Mouse (Mus musculus): ENCODE data around the gene Rps6kb1. TPM values are rescaled to one million over a fixed set of nuclear protein-coding genes. Genes with fewer than 3 reads are reported as not detected.
A peak's percentile ranks its signal among the peaks of the same experiment; 100 is the strongest.

The Rps6kb1 gene
- polyA plus RNA-seq, 1 experiment from 2014 or later, result 89.6 TPM

- DNase-seq (ENCODE audit: low spot score), result no peak
Measured at GRCm38 (mm10) chr11:86472771-86473171, 71.8 kb downstream of the Rps6kb1 start.

- DNase-seq (ENCODE audit: low spot score), result no peak
Measured at GRCm38 (mm10) chr11:86471785-86472184, 72.8 kb downstream of the Rps6kb1 start.

DNA sequence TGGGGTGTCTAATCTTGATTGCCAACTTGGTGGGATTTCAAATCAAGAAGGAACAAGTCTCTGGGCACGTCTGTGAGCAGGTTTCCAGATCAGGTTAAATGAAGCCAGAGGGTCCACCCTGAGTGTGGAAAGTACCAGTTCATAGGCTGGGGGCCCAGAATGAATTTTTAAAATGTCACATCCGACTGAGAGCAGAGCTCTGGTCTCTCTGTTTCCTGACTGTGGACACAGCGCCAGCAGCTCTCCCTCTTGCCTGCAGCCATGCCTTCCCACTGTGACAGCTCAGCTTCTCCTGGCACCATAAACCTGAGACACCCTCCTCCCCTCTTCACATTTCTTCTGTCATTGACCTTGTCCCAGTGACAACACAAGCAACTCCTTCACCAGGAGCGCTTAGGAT lies 75.6 kb downstream of the Rps6kb1 start:
- no peak for DNase-seq (ENCODE audit: low spot score)

DNA sequence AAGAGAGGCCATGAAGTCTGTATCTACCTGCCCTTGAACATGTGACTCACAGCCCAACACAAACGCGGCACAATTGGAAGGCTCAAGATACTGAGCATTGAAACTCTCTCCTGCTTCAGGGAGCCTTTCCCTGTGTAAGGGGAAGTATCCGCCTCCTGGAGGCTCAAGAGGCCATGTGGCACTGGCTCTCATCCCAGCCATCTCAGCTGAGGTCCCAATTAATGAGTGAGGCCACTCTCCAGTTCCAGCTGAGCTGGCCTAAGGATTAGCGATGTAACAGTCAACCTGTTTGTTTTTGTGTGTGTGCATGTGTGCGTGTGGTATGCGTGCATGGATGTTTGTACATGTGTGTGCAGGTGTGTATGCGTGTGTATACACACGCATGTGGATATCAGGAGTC lies 76.3 kb downstream of the Rps6kb1 start:
- no peak for DNase-seq (ENCODE audit: low spot score)

DNA sequence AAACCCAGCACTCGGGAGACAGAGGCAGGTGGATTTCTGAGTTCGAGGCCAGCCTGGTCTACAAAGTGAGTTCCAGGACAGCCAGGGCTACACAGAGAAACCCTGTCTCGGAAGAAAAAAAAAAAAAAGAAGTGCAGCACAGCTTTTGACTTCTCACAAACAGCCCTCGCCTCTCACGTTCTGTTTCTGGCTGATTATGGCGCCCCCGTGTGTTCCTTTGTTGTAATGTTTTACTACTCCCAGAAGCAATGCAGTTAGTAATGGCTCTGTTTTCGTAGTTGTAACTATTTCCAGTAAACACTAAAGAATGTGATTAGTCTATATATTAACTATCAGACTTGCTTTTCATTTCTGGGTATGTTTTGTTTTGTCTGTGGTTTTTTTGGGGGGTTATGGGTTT lies 80.3 kb downstream of the Rps6kb1 start:
- DNase-seq (ENCODE audit: low spot score), result peak; percentile 86

DNA sequence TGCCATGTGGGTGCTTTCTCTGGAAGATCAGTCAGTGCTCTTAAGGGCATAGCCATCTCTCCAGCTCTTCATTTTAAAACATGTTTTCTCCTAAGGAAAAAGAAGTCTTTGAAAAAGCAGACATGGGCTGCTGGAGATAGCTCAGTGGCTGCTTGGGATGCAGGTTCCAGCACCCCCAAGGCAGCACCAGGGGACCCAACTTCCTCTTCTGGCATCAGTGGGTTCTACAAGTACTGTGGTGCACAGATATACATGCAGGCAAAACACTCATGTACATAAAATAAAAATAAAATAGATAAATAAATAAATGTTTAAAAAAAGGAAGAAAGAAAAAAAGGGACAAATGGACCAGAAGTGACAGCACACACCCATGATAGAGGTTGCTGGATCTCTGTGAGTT lies 82.0 kb downstream of the Rps6kb1 start:
- DNase-seq (ENCODE audit: low spot score), result no peak

DNA sequence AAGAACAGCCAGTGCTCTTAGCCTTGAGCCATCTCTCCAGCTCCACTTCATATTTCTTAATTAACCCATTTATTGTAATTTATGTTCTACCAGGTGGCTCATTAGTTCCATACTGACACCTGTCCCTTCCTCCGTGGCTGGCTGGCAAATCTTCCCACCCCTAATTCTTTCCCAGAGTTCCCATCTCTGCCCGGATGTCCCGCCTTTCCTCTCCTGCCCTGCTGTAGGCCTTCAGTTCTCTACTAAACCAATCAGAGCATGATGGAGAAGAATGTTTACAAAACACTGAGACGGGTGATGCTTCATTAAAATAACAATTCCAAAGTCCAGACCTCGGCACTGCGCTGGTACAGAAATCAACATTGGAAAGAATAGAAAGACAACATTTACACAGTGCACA lies 85.7 kb downstream of the Rps6kb1 start:
- DNase-seq (ENCODE audit: low spot score), result no peak

DNA sequence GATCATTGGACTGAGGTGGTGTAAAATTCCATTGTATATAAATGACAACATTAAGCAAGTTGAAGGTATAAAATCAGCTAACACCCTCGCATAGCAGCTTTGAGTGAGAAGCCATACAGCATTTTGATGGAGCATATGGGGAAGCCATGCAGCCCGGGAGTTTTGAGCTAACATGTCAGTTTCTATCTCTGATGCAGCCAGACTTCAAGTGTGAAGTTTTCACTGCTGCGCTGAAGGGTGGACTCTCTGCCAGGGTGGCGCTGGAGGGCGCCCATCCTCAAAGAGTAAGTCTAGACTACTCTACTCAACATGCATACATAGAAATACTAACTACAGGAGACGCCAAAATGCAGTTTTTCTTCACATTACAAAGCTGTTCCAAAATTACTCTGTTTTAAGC lies 87.1 kb downstream of the Rps6kb1 start:
- DNase-seq (ENCODE audit: low spot score), result no peak

- DNase-seq (ENCODE audit: low spot score), result no peak
Measured at GRCm38 (mm10) chr11:86453991-86454390, 90.6 kb downstream of the Rps6kb1 start.

MicroRNAs encoded within 50 kb of the gene (microRNA counts, 519-probe panel; counts per million panel counts)
- 7,164 counts per million, percentile 94 among the panel's probes with 10 or more counts for microRNA mmu-miR-21

Small RNAs within 50 kb of the gene (microRNA-seq; reads per million reads assigned to microRNA genes)
- 46,971 reads per million, percentile 99 among the genes with 10 or more reads in this experiment for gene Mir21a (ENCODE audit: borderline number of aligned reads)

Other genes with a start within 250 kb of the Rps6kb1 start
- 10.0 and 15.1 TPM in 2 replicates for gene Med13, start 187.2 kb downstream of the Rps6kb1 start, polyA plus RNA-seq (2015; fragmentation: Nextera tagmentation; extraction: Ambion mirVana)
- 41.4 and 42.7 TPM in 2 replicates for gene Rnft1, start 60.1 kb downstream of the Rps6kb1 start, polyA plus RNA-seq (2015; fragmentation: Nextera tagmentation; extraction: Ambion mirVana)
- gene Tubd1, start 186 bp upstream of the Rps6kb1 start, polyA plus RNA-seq (2015; fragmentation: Nextera tagmentation; extraction: Ambion mirVana), result 16.1 and 17.2 TPM in 2 replicates
- gene Vmp1, start 139.0 kb upstream of the Rps6kb1 start, polyA plus RNA-seq (2015; fragmentation: Nextera tagmentation; extraction: Ambion mirVana), result 107 and 109 TPM in 2 replicates
- gene Ptrh2, start 139.2 kb upstream of the Rps6kb1 start, polyA plus RNA-seq (2015; fragmentation: Nextera tagmentation; extraction: Ambion mirVana), result 24.7 and 25.9 TPM in 2 replicates
- gene Cltc, start 212.8 kb upstream of the Rps6kb1 start, polyA plus RNA-seq (2015; fragmentation: Nextera tagmentation; extraction: Ambion mirVana), result 70.3 and 73.7 TPM in 2 replicates